Mouse (Mus musculus): ENCODE measurements around the gene Zbtb40.

Zbtb40 gene

DNA sequence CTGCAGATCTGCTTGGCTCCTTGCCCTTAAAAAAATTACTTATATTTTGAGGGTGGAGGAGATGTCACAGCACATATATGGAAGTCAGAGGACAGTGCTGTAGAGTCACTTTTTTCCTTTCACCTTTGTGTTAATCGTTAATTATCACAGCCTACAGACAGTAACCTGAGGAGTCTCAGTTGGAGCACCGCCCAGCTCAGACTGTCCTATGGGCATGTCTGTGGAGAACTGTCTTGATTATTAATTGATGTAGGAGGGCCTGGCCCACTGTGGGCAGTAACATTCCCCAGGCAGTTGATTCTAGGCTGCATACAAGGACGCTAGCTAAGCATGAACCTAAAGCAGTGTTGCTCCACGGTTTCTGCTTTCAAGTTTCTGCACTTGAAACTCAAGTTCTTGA, 16.1 kb downstream of the Zbtb40 start:
- no peak for DNase-seq

GRCm38 (mm10) chr4:137031319-137031718, 17.3 kb downstream of the Zbtb40 start:
- DNase-seq = peak in 1 of 2 experiments; percentile 55

DNA sequence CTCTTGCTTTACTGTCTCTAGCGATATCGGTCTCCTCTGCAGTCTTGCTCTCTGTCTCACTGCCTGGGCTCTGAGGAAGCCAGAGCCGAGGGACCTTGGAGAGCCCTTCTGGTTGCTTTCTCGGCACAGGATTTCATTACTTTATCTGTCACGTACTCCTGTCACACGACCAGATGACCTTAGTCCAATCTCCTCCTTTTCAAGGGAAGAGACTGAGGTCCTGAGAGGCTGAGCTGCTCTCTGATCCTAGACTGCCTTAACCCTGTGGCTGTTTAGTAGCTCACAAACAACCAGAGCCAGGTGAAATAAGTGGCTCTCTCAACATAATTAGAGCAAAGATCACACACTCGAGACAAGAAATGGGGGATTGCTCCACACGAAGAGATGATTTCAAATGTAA, 19.3 kb downstream of the Zbtb40 start:
- DNase-seq = no peak

DNA sequence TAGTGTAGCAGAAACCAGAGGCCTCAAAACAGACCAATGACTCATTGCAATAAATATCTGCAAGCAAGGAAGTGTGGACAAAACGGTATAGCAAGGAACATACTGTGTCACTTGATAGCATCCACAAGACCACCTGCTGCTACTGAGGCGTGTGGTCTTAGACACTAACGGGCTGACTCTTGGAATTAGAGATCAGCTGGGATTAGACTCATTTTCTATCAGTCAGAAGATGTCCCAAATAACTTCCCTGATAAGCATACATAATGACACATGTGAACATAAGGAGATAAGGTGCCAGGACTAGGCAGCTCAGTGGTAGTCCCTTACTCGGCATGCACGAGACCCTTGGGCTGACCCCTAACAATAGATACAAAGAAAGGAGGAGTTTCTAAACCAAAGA, 21.6 kb downstream of the Zbtb40 start:
- DNase-seq = no peak

DNA sequence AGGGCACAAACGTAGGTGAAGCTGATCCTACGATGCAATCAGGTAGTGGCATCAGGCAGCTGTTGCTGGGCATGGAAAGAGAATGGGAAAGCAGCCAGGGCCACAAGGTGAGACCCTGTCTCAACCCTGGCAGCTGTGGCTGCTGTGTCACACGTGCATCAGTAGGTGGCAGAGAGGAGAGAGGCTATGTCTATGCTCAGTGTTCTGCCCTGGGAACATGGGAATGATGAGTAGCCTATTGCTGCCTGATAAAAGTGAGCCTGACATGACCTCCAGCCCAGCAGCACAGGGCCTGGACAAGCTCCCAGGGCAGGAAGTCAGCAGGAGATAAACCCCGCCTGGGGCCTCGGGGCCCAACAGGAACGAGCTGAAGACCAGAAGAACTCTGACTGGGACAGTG, 23.0 kb downstream of the Zbtb40 start:
- DNase-seq = no peak

DNA sequence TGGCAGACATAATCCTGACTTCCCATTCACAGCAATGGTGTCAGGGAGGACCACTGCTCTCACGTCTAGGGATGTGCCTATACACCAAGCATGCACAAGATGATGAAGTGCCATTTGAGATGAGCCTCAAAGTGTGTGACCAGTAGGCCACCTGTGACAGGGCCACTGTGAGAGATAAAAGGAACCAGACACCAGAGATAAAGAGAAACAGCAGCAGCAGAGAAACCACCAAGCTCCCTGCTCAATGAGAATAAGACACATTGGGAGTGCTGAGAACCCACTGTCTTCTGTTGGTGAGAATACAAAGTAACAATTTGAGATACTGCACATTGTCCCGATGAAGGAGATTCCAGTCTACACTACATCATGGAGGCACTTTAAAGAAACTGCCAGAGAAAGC, 23.5 kb downstream of the Zbtb40 start:
- DNase-seq = no peak

DNA sequence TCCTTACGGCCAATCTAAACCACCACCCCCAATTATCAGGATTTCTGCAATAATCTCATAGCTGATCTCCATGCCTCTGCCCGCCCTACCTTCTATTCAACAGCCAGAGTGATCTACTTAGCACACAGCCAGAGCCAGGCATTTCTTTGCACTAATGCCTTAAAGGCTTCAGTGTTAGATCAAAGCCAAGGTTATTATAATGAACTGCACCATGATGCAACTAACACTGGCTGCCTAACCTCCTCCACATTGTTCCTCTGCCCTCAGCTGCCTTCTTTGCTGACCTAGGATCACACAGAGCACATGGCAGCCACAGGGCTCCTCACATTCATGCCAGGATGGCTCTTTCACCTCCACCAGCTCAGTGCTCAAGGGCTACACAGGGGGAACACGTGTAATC, 28.5 kb downstream of the Zbtb40 start:
- DNase-seq = no peak

DNA sequence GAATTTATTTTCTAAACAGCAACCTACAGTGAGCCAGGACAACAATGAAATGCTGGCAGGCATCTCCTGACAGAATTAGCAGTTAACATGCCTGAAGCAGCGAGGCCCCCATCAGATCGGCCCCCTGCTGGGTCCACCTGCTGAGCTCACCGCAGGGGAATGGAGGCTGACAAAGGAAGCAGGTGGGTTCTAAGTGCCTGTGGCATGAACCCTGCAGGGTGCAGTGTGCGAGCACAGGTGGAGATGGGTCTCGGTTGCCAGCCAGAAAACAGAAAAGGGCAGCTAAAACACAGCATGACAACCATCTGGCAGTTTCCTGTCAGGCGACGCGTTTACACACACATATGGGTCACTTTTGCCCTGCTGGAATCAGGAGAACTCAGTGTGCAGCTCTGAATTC, 32.7 kb downstream of the Zbtb40 start:
- DNase-seq = peak; percentile 89

GRCm38 (mm10) chr4:137015476-137015856, 33.1 kb downstream of the Zbtb40 start:
- no peak for DNase-seq

DNA sequence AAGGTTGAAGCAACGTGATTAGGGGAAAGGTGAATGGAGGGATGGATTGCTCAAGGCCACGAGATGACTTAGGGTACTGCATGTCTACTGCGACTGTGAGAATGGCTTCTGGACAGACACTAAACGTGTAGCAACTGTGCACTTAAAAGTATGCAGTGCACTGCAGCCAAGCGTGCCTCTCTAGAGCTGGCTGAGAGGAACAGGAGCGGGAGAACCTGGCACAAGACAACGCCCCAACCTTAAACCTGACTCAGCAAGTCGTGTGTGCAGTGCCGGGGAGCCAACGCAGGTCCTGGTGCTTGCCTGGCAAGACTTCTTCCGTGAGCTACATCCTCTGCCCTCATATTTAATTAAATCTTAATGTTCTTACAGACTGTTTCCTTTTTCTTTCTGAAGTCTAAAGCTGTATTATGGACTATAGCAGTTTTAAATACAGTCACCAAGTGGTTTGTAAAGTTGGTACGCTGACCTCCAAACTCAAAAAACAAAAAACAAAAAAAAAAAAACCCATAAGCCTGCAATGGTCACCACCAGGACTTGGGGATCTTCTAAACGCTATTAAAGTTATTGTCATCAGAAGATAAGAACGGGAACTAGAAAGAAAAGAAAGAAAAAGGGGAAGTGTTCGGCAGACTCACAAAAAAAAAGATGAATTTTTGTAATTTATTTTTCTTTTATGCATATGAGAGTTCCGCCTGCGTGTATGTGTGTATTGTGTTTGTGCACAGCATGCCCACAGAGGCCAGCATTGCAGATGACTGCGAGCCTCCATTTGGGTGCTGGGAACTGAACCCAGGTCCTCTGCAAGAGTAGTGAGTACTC, 33.7 kb downstream of the Zbtb40 start:
- peak; percentile 64 to 65 for DNase-seq

GRCm38 (mm10) chr4:137014124-137014523, 34.5 kb downstream of the Zbtb40 start:
- peak in 1 of 2 experiments; percentile 55 for DNase-seq

- no peak for DNase-seq
Observed at GRCm38 (mm10) chr4:137006966-137007365, 41.6 kb downstream of the Zbtb40 start.

DNA sequence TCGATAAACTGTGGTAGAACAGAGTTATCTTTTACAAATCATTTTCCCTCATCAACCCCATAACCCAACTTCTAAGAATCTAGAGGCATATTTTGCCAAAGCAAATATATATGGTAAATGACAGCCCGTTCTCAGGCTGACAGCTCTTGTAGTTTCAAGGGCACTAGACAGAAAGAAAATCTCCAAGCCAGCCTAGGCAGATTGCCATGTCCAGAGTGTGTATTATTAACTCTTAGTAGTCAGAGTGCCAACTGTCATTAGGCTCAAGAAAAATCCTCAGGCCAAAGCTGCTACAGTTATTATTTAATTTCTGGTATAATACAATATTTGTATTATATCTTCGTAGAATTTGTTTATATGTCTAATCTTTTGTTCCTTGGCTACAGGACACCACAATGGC, 46.8 kb downstream of the Zbtb40 start:
- DNase-seq = peak; percentile 44 to 76

- peak; percentile 44 to 48 for DNase-seq
Observed at GRCm38 (mm10) chr4:137001020-137001419, 47.6 kb downstream of the Zbtb40 start.

DNA sequence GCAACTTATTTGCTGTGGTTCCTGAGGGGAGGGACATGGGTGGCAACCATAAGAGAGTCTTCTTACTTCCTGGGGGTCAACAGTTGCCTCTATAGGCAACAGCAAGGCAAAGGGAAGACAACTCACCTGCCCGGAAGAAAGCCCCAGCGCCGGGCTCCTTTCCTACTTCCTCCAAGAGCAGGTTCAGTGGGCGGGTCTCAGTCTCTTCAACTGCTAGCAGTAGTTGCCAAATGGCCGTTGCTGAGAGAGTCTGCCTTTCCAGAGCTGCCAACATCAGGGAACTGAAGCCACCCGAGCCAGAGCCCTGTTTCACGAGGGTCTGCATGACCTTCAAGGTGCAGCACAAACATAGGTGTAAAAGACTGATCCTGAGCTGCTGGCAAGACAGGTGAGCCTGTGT, 50.2 kb downstream of the Zbtb40 start:
- peak; percentile 30 to 38 for DNase-seq

- DNase-seq = peak; percentile 90
Observed at GRCm38 (mm10) chr4:136997723-136998345, 50.8 kb downstream of the Zbtb40 start.

- DNase-seq = peak in 1 of 2 experiments; percentile 45
Observed at GRCm38 (mm10) chr4:136996933-136997332, 51.7 kb downstream of the Zbtb40 start.

DNA sequence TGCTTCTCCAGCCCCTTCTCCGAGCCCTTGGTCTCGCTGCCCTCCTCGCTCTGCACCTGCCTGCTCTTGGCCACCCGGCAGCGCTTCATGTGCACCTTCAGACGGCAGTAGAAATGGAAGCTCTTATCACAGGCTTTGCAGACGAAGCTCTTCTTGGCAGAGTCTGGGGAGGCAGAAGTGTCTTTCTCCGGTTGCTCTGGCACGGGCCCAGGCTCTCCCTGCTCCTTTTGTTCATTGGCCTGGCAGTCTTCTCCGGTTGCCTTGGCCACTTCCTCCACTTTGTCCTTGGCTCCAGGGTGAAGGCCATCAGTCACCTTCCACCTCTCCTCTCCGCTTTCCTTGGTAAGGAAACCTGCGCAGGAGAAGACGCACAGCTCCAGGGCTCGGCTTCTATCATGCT, 53.2 kb downstream of the Zbtb40 start:
- peak; percentile 74 to 84 for DNase-seq

GRCm38 (mm10) chr4:136981993-136982695, 66.5 kb downstream of the Zbtb40 start:
- peak; percentile 44 for DNase-seq

- peak; percentile 82 to 88 for DNase-seq
Observed at GRCm38 (mm10) chr4:136981347-136981746, 67.3 kb downstream of the Zbtb40 start.

DNA sequence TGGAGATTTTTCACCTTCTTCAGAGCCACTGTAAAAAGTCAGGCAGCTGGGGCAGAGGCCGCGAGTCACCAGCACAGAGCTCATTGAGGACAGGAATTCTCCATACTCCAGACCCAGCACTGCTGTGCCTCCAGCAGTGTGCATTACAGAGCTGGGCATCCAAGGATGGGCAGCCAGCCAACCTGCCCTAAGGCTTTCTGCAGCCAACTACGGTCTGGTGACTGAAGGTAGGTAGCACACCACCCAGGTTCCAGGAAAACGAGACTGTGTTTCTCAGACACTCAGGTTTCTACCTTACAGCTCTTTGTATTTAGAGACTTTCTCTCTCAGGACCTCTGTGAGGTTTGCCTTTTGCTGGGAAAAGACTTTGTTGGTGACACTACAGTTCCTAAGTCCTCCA, 67.7 kb downstream of the Zbtb40 start:
- peak; percentile 58 to 67 for DNase-seq

GRCm38 (mm10) chr4:136977244-136977643, 71.4 kb downstream of the Zbtb40 start:
- no peak for DNase-seq

DNA sequence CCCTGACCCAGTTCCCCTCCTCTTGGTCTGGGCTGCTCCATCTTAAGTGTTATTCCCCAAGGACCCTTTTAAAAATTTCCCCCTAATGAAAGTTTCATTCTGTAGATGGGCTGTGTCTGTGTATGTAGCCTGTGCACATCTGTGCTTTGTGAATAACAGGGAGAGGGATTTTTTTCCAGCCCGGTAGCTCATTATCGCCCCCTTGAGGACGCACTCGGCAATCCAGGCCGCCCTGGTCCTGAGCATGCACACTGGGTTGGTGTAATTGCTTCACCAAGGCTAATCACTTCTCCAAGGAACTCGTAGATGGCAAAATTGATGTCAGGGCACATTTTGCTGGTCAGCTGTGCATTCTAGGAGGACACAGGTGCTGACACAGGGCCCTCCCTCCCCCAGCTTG, 77.7 kb downstream of the Zbtb40 start:
- peak; percentile 58 to 77 for DNase-seq
